Mouse (Mus musculus) heart, postnatal 14 days (tissue): Measurements from ENCODE around the gene Gstp1. TPM values are rescaled to one million over a fixed set of nuclear protein-coding genes. Genes with fewer than 3 reads are reported as not detected.

Experiments
- total RNA-seq, 2 experiments: library from RNA; stranded (reverse); gene quantifications; 2 replicates each; pipeline ENCODE4 v1.2.3; 2021

The Gstp1 gene
- total RNA-seq, 2 experiments from 2014 or later, result 257 to 271 TPM

Other genes with a start within 250 kb of the Gstp1 start
- gene Chka, start 186.2 kb downstream of the Gstp1 start, total RNA-seq, result 10 to 100 TPM; 15.1 to 15.7 TPM
- 10 to 100 TPM; 16.0 to 20.4 TPM for gene Tcirg1, start 130.9 kb downstream of the Gstp1 start, total RNA-seq
- 100 to 1,000 TPM; 438 to 441 TPM for gene Ndufs8, start 125.2 kb downstream of the Gstp1 start, total RNA-seq
- 1 to 10 TPM; 2.6 to 3.2 TPM for gene Aldh3b1, start 108.2 kb downstream of the Gstp1 start, total RNA-seq
- 10 to 100 TPM; 21.7 to 21.9 TPM for gene Unc93b1, start 102.8 kb downstream of the Gstp1 start, total RNA-seq
- gene Aldh3b3, start 79.3 kb downstream of the Gstp1 start, total RNA-seq, result under 1 TPM; 0.12 to 0.31 TPM
- gene Aldh3b2, start 65.7 kb downstream of the Gstp1 start, total RNA-seq, result under 1 TPM; 0.57 to 0.59 TPM
- gene Acy3, start 51.4 kb downstream of the Gstp1 start, total RNA-seq, result 10 to 100 TPM; 11.7 to 15.2 TPM
- not detected for gene Tbx10, start 45.2 kb downstream of the Gstp1 start, total RNA-seq
- gene Nudt8, start 37.4 kb downstream of the Gstp1 start, total RNA-seq, result 10 to 100 TPM; 66.8 to 69.4 TPM
- gene Gm49405, start 37.4 kb downstream of the Gstp1 start, total RNA-seq, result 1 to 10 TPM; 2.0 to 2.6 TPM
- gene Doc2g, start 34.7 kb downstream of the Gstp1 start, total RNA-seq, result 10 to 100 TPM; 73.8 to 83.6 TPM
- gene Ndufv1, start 25.2 kb downstream of the Gstp1 start, total RNA-seq, result 1,000 to 10,000 TPM; 1,061 to 1,067 TPM
- 10 to 100 TPM; 80.8 to 90.7 TPM for gene Gstp2, start 8.0 kb upstream of the Gstp1 start, total RNA-seq
- gene Gstp3, start 21.6 kb upstream of the Gstp1 start, total RNA-seq, result not detected
- not detected for gene Cabp2, start 43.6 kb upstream of the Gstp1 start, total RNA-seq
- 10 to 100 TPM; 24.2 to 27.5 TPM for gene Cdk2ap2, start 59.2 kb upstream of the Gstp1 start, total RNA-seq
- gene Pitpnm1, start 62.0 kb upstream of the Gstp1 start, total RNA-seq, result 10 to 100 TPM; 25.0 to 26.4 TPM
- 10 to 100 TPM; 47.0 to 60.6 TPM for gene Aip, start 87.9 kb upstream of the Gstp1 start, total RNA-seq
- gene Gpr152, start 101.8 kb upstream of the Gstp1 start, total RNA-seq, result not detected
- gene Cabp4, start 106.0 kb upstream of the Gstp1 start, total RNA-seq, result not detected
- gene Coro1b, start 110.6 kb upstream of the Gstp1 start, total RNA-seq, result 10 to 100 TPM; 61.9 to 70.9 TPM
- 1 to 10 TPM; 3.2 to 6.7 TPM for gene Ptprcap, start 115.6 kb upstream of the Gstp1 start, total RNA-seq
- gene Rps6kb2, start 125.4 kb upstream of the Gstp1 start, total RNA-seq, result 10 to 100 TPM; 21.6 to 23.6 TPM
- gene Carns1, start 137.5 kb upstream of the Gstp1 start, total RNA-seq, result 10 to 100 TPM; 36.1 to 43.3 TPM
- gene Tbc1d10c, start 153.3 kb upstream of the Gstp1 start, total RNA-seq, result 1 to 10 TPM; 4.0 to 7.5 TPM
- gene Ppp1ca, start 154.1 kb upstream of the Gstp1 start, total RNA-seq, result 100 to 1,000 TPM; 368 to 404 TPM
- gene Rad9a, start 163.7 kb upstream of the Gstp1 start, total RNA-seq, result 1 to 10 TPM; 4.7 to 5.0 TPM
- gene Clcf1, start 176.3 kb upstream of the Gstp1 start, total RNA-seq, result 1 to 10 TPM; 1.6 to 2.0 TPM
- not detected for gene AC109138.7, start 176.4 kb upstream of the Gstp1 start, total RNA-seq
- gene Pold4, start 193.9 kb upstream of the Gstp1 start, total RNA-seq, result 10 to 100 TPM in 1 of 2 experiments, 1 to 10 TPM in 1; 9.5 to 10.8 TPM
- 1 to 10 TPM; 7.2 to 9.9 TPM for gene Ssh3, start 231.2 kb upstream of the Gstp1 start, total RNA-seq
- gene Ankrd13d, start 245.2 kb upstream of the Gstp1 start, total RNA-seq, result 1 to 10 TPM; 1.0 to 1.4 TPM